Mouse (Mus musculus) hindbrain, embryonic 16.5 days (tissue): ENCODE measurements around the gene Gm21983. TPM values are rescaled to one million over a fixed set of nuclear protein-coding genes. Genes with fewer than 3 reads are reported as not detected.

Experiments
- ATAC-seq: fragments of 200-750 bp; cut with Nextera tagmentation; 2 replicates; pipeline ENCODE4 v1.8.0; 2017; ENCODE audit warnings: moderate TSS enrichment, moderate library complexity
- H3K27ac ChIP-seq: fragments of 300-500 bp; sonication (generic); 2 replicates; pipeline ENCODE4 v1.5.1; 2014; ENCODE audit warnings: low read depth, mild to moderate bottlenecking, control low read depth, low read length, moderate library complexity
- H3K27me3 ChIP-seq: fragments of 300-500 bp; sonication (generic); replicated peaks from 2 replicates; pipeline ENCODE4 v1.6.1; 2014; ENCODE audit warnings: low read length; ENCODE audit not compliant: control insufficient read depth, insufficient read depth
- H3K36me3 ChIP-seq: fragments of 300-500 bp; sonication (generic); 2 replicates; pipeline ENCODE4 v1.6.1; 2014; ENCODE audit warnings: mild to moderate bottlenecking, low read length, moderate library complexity, mixed read lengths; ENCODE audit not compliant: control insufficient read depth, insufficient read depth
- H3K4me1 ChIP-seq: fragments of 300-500 bp; sonication (generic); 2 replicates; pipeline ENCODE4 v1.6.1; 2014; ENCODE audit warnings: low read depth, low read length; ENCODE audit not compliant: control insufficient read depth, insufficient read depth
- H3K4me2 ChIP-seq: fragments of 300-500 bp; sonication (generic); 2 replicates; pipeline ENCODE4 v1.6.1; 2014; ENCODE audit warnings: mild to moderate bottlenecking, low read length, control low read depth, moderate library complexity
- H3K4me3 ChIP-seq: fragments of 300-500 bp; sonication (generic); 2 replicates; pipeline ENCODE4 v1.5.1; 2014; ENCODE audit warnings: mild to moderate bottlenecking, low read length, control low read depth, moderate library complexity
- H3K9ac ChIP-seq: fragments of 300-500 bp; sonication (generic); 2 replicates; pipeline ENCODE4 v1.6.1; 2014; ENCODE audit warnings: low read depth, mild to moderate bottlenecking, control low read depth, low read length, moderate library complexity
- H3K9me3 ChIP-seq: fragments of 300-500 bp; sonication (generic); 2 replicates; pipeline ENCODE4 v1.6.1; 2014; ENCODE audit warnings: mild to moderate bottlenecking, low read length, moderate library complexity; ENCODE audit not compliant: control insufficient read depth
- WGBS: fragments of 180-500 bp; shearing (Covaris S2); extraction: QIAGEN DNeasy Blood & Tissue Kit; methylation state at CpG from one replicate; pipeline ENCODE4 v1.1.7; 2014; 5-methylcytosine and 5-hydroxymethylcytosine counted together
- microRNA counts: library from miRNA; unstranded; fragments of <30 nt; microRNA quantifications from one replicate; lab custom pipeline; 2016
- microRNA-seq: library from miRNA; unstranded; fragments of <30 nt; microRNA quantifications from one replicate; pipeline ENCODE4, GENCODE M21; 2017
- polyA plus RNA-seq: library from polyadenylated mRNA; unstranded; fragments of >200 nt; fragmentation: Nextera tagmentation; extraction: Ambion mirVana; gene quantifications from 2 replicates; pipeline ENCODE4 v1.2.1, GENCODE M21; 2015

Gene Gm21983
- polyA plus RNA-seq, 1 experiment from 2014 or later, result not detected

DNA sequence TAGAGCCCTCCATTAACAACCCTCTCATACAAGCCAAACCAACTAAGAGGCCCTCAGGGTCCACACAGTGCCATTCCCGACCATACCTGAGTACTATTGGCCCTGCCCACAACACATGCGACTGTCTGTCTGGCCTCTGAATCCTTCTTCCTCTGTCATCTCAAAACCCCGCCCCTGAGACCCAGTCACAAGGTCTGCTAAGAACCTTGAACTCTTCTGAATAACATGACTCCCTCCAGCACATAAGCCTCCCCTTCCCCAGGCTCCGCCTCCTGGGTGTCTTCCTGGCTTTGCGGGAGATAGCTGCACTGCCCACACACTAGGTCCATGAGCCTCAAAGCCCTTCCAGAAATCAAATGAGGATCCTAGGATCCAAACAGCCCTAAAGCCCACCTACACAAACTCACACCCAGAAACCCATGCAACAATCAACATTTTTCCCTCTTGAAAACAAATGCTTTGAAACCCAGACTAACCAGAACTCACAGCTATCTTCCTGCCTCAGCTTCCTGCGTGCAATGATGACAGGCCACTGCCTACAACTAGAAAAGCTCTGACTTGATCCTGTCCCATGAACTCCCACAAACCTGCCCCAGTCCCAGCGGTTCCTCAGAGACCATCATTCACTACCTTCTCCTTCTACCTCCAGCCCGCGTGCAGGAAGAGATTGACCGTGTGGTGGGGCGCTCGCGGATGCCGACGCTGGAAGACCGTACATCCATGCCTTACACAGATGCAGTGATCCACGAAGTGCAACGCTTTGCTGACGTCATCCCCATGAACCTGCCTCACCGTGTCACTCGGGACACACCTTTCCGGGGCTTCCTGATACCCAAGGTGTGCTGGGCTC lies 50.1 kb downstream of the Gm21983 start:
- no peak for ATAC-seq
- Histone ChIP-seq H3K27ac (no peak overlapping the region), H3K9me3 (no peaks in the 10 kb centered on the region), H3K4me3 (no peak overlapping the region), H3K27me3 (no peaks in the 10 kb centered on the region), H3K4me2 (no peak overlapping the region), H3K4me1 (no peaks in the 10 kb centered on the region), H3K9ac (no peak overlapping the region), H3K36me3 (no peaks in the 10 kb centered on the region)
- 90% methylated on average over 22 of the region's 22 CpGs for WGBS

DNA sequence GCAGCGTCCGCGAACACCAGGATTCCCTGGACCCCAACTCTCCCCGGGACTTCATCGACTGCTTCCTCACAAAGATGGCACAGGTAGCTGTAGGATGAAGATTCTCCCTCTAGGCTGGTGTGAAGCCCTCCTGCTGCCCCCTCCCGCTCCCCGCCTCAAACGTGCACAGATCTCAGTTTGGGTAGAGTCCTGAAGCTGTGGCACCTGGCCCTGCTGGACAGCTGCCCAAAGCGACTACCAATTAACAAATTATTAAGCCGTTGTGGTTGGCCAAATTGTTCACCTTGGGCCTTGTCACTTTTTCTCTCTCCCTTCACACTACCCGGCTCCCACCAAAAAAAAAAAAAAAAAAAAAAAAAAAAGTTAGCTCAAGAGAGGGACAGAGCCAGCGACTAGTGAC lies 51.1 kb downstream of the Gm21983 start:
- H3K27ac ChIP-seq, result no peak overlapping the region
- no peaks in the 10 kb centered on the region for H3K27me3 ChIP-seq
- H3K36me3 ChIP-seq, result no peaks in the 10 kb centered on the region
- H3K9me3 ChIP-seq, result no peaks in the 10 kb centered on the region
- WGBS, result 90% methylated on average over 12 of the region's 12 CpGs
- no peak for ATAC-seq
- H3K9ac ChIP-seq, result no peak overlapping the region
- no peak overlapping the region for H3K4me2 ChIP-seq
- H3K4me1 ChIP-seq, result no peaks in the 10 kb centered on the region
- no peak overlapping the region for H3K4me3 ChIP-seq

DNA sequence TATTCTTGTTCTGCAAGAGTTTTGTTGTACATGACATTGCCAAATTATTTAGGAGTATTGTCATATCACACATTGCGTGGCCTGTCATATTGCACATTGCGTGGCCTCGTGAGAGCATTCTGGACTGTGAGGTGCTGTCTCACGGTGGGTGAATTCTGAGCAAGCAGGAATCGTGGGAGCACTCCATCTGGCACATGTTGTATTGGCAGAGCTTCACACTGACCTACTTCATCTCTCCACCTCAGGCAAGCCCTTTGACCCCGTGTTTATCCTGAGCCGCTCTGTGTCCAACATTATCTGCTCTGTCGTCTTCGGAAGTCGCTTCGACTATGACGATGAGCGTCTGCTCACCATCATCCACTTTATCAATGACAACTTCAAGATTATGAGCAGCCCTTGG lies 51.9 kb downstream of the Gm21983 start:
- 90% methylated on average over 13 of the region's 13 CpGs for WGBS
- no peaks in the 10 kb centered on the region for H3K4me1 ChIP-seq

DNA sequence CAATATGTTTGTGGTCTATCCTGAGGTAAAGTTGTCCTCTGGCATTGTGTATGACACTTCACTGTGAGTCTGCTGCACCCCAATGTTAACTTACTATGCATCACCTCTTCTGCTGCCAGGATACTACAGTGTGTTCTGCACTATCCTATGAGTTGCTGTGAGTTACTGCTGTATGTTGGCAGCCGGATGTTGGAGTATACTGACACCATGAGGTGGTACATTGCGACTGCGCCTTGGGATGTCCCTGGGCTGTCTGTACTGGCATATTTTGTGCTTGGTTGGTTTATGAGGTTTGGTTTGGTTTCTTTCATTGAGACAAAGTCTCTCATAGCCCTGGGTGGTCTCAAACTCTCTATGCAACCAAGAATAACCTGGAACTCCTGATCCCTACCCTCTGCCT lies 52.7 kb downstream of the Gm21983 start:
- peak; percentile 75; the same call in 1 of the 2 replicates for ATAC-seq
- H3K4me2 ChIP-seq, result no peak overlapping the region
- H3K4me1 ChIP-seq, result no peaks in the 10 kb centered on the region
- H3K36me3 ChIP-seq, result no peaks in the 10 kb centered on the region
- H3K27ac ChIP-seq, result no peak overlapping the region
- H3K9me3 ChIP-seq, result no peaks in the 10 kb centered on the region
- no peak overlapping the region for H3K9ac ChIP-seq
- no peaks in the 10 kb centered on the region for H3K27me3 ChIP-seq
- H3K4me3 ChIP-seq, result no peak overlapping the region
- 44% methylated on average over 3 of the region's 3 CpGs for WGBS

More for the DNA sequence above, 51.9 kb downstream of the Gm21983 start:
- Histone ChIP-seq H3K9ac (no peak overlapping the region), H3K4me3 (no peak overlapping the region), H3K4me2 (no peak overlapping the region), H3K36me3 (no peaks in the 10 kb centered on the region), H3K9me3 (no peaks in the 10 kb centered on the region), H3K27me3 (no peaks in the 10 kb centered on the region), H3K27ac (no peak overlapping the region)
- no peak for ATAC-seq

DNA sequence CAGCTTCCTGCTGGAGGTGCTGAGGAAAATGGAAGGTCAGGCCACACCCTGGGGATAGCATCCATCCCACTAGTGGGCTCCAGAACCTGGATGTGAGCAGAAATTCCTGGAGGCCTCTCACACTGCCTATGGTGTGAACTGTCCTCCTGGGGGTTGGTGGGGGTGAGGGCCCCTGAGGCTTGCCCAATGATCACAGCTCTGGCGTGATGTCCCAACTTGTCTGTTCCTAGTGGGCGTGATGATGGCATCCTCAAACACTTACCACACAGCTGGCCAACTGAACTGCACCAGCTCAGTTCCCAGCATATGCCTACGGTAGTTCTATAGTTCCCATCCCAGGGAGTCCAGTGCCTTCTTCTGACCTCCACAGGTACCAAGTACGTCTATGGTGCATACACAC lies 55.9 kb downstream of the Gm21983 start:
- Histone ChIP-seq H3K9ac (no peak overlapping the region), H3K4me3 (no peak overlapping the region), H3K27me3 (no peaks in the 10 kb centered on the region), H3K4me2 (no peak overlapping the region), H3K4me1 (no peaks in the 10 kb centered on the region), H3K9me3 (no peaks in the 10 kb centered on the region), H3K36me3 (no peaks in the 10 kb centered on the region), H3K27ac (no peak overlapping the region)
- ATAC-seq, result no peak
- WGBS, result 88% methylated on average over 4 of the region's 4 CpGs

DNA sequence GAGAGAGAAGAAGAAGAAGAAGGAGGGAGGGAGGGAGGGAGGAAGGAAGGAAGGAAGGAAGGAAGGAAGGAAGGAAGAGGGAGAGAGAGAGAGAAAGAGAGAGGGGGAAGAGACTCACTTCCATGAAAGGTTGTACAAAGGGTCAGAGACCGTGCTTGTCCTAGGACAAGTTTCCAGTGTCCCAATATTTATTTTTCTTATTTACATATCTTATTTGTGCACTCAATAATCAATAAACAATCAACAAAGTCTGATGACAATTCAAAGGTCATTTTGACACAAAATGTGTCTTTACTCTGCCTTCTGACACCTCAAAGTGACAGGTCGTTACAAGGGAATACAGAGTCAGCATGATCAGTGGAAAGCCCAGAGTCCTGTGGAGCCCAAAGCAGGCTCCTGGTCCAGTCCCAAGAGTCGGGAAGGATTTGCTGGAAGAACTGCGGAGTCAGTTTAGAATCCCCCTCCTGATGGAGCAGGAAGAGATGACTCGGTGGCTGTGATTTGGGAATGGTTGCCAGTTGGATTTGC lies 56.5 kb downstream of the Gm21983 start:
- no peak overlapping the region for H3K4me3 ChIP-seq
- no peaks in the 10 kb centered on the region for H3K27me3 ChIP-seq
- no peak for ATAC-seq
- no peaks in the 10 kb centered on the region for H3K4me1 ChIP-seq
- no peaks in the 10 kb centered on the region for H3K36me3 ChIP-seq
- no peak overlapping the region for H3K9ac ChIP-seq
- no peaks in the 10 kb centered on the region for H3K9me3 ChIP-seq
- H3K27ac ChIP-seq, result no peak overlapping the region
- H3K4me2 ChIP-seq, result no peak overlapping the region
- 79% methylated on average over 5 of the region's 5 CpGs for WGBS

DNA sequence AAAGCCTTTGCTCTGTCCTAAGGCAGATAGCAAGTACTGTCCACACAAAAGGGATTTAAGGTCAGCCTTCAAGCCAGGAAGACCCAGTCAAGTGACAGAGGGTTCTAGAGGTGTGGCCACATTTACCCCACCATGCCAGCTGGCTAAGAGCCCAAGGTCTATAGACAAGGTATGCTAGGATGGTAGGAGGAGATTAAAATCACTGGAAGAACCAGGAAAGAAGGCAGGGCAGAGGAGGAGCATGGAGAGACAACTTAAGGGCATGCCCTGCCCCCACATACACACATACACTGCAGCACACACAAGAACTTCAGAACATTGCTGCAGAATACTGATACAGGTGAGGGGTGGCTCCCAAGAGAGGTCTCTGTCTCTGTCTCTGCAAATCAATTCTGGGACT lies 61.2 kb downstream of the Gm21983 start, which contains the start of gene Cyp2f2:
Gene Cyp2f2, plus strand, starts transcription at position 234 of the 400 bp plus-strand sequence.
- H3K4me2 ChIP-seq, result no peak within 1 kb of the TSS
- H3K4me1 ChIP-seq, result no peaks in the 10 kb centered on the region
- no peak within 1 kb of the TSS for H3K9ac ChIP-seq
- ATAC-seq, result no peak
- no peak within 1 kb of the TSS for H3K4me3 ChIP-seq
- no peaks in the 10 kb centered on the region for H3K9me3 ChIP-seq
- H3K27ac ChIP-seq, result no peak within 1 kb of the TSS
- no peaks in the 10 kb centered on the region for H3K27me3 ChIP-seq
- no peaks in the 10 kb centered on the region for H3K36me3 ChIP-seq

MicroRNAs encoded within 50 kb of the gene (microRNA counts, 519-probe panel; counts per million panel counts)
- microRNA mmu-miR-1191 (lab: Ali Mortazavi, UCI), result 1,140 counts per million, percentile 8 among the panel's probes with 10 or more counts

Small RNA genes lying within 50 kb of the gene (microRNA-seq; reads per million reads assigned to microRNA genes)
- 1.2 reads per million for gene Mir1191
- 0.62 reads per million for gene Mir3101

Other genes with a start within 250 kb of the Gm21983 start
- gene Cyp2a22, start 241.7 kb downstream of the Gm21983 start, polyA plus RNA-seq, result not detected in 2 replicates
- gene Cyp2a12, start 152.0 kb downstream of the Gm21983 start, polyA plus RNA-seq, result not detected in 2 replicates
- 0.16 and 0.34 TPM in 2 replicates for gene Cyp2f2, start 61.2 kb downstream of the Gm21983 start, polyA plus RNA-seq
- 0.13 and 0.30 TPM in 2 replicates for gene Cyp2t4, start 27.4 kb downstream of the Gm21983 start, polyA plus RNA-seq
- 92.7 and 102 TPM in 2 replicates for gene Egln2, start 14.3 kb downstream of the Gm21983 start, polyA plus RNA-seq
- gene Rab4b, start 2.2 kb downstream of the Gm21983 start, polyA plus RNA-seq, result 112 and 118 TPM in 2 replicates
- gene Mia, start 71 bp upstream of the Gm21983 start, polyA plus RNA-seq, result 30.3 and 40.5 TPM in 2 replicates
- 2.7 and 3.7 TPM in 2 replicates for gene BC024978, start 14.7 kb upstream of the Gm21983 start, polyA plus RNA-seq
- 177 and 194 TPM in 2 replicates for gene Snrpa, start 15.2 kb upstream of the Gm21983 start, polyA plus RNA-seq
- 5.7 and 5.9 TPM in 2 replicates for gene Itpkc, start 47.6 kb upstream of the Gm21983 start, polyA plus RNA-seq
- gene Coq8b, start 51.9 kb upstream of the Gm21983 start, polyA plus RNA-seq, result 21.8 and 23.9 TPM in 2 replicates
- 54.4 and 59.5 TPM in 2 replicates for gene Numbl, start 77.3 kb upstream of the Gm21983 start, polyA plus RNA-seq
- gene Ltbp4, start 156.6 kb upstream of the Gm21983 start, polyA plus RNA-seq, result 14.1 and 17.2 TPM in 2 replicates
- 31.6 and 38.0 TPM in 2 replicates for gene Shkbp1, start 174.9 kb upstream of the Gm21983 start, polyA plus RNA-seq
- not detected in 2 replicates for gene Gm20479, start 176.3 kb upstream of the Gm21983 start, polyA plus RNA-seq